Mouse (Mus musculus): ENCODE measurements around the gene Gm13283. TPM values are rescaled to one million over a fixed set of nuclear protein-coding genes. Genes with fewer than 3 reads are reported as not detected.

Gm13283 gene
- not detected for polyA plus RNA-seq (2017; shearing (Covaris generic))

DNA sequence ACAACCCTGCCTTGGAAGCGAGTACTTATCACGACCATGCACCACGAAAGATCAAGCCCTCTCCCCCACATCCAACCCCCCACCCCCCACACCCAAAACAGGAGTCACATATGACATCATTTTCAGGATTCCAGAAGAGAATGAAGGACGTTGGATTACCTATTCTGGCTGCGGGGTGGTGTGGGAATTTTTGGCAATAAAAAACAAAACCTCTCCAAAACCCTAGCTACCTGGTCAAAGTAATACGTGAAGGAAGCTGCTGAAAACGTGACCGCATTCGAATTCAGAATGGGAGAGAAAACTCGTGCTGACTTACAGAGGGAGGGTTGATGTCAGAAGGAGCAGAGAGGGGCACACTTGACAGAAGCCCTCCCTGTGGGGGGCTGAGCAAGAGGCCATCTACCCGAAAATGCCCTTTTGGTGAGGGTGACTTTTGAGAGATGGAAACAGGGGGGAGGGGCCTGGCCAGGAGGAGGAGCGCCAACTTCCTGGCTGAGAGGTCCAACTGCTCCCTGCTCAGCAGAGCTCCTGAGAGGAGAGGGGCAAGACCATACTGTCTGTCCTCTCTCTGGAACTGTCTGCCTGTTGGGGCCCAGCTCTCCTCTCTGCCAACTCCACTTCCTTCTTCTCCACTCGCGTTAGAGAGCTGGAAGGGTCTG is at the start of gene Gm13283:
Gm13283 (plus strand) TSS at position 510 of the 659 bp plus-strand sequence.

GRCm38 (mm10) chr4:88721791-88722721 is 37.9 kb upstream of the Gm13283 start, which contains the start of the genes Gm26566 and Klhl9:
Gm26566 (plus strand) TSS chr4:88721805.
Klhl9 (minus strand) TSS chr4:88722465.

GRCm38 (mm10) chr4:88754818-88755340 is 5.0 kb upstream of the Gm13283 start, which contains the start of gene Gm13271:
Gm13271 (plus strand) TSS chr4:88754868.

GRCm38 (mm10) chr4:88773534-88773933 is 13.6 kb downstream of the Gm13283 start, which contains the start of gene Gm13290:
Gm13290 (plus strand) TSS chr4:88773834.

DNA sequence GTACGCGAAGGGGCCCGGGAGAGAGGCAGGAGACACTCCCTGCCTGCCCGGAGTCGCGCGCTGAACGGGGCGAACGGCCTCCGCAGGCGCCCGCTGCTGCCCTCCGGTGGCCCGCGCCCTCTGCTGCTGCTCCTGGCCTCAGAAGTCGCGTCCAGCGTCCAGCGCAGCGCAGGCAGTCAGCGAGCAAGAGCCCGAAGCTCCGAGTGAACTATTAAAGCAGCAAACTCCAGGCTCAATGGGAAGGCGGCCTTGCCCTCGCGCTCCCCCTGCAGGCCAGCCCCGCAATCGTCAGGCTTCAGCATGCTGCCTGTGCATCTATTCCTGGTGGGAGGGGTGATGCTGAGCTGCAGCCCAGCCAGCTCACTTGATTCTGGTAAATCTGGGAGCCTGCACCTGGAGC is 16.7 kb downstream of the Gm13283 start, which contains the start of gene Gm13289:
Gm13289 (plus strand) TSS at position 301 of the 400 bp plus-strand sequence.

GRCm38 (mm10) chr4:88779550-88779949 is 19.6 kb downstream of the Gm13283 start, which contains the start of gene Gm13272:
Gm13272 (plus strand) TSS chr4:88779850.

DNA sequence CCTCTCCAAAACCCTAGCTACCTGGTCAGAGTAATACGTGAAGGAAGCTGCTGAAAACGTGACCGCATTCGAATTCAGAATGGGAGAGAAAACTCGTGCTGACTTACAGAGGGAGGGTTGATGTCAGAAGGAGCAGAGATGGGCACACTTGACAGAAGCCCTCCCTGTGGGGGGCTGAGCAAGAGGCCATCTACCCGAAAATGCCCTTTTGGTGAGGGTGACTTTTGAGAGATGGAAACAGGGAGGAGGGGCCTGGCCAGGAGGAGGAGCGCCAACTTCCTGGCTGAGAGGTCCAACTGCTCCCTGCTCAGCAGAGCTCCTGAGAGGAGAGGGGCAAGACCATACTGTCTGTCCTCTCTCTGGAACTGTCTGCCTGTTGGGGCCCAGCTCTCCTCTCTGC is 21.9 kb downstream of the Gm13283 start, which contains the start of gene Ifnz:
Ifnz (plus strand) TSS at position 301 of the 400 bp plus-strand sequence.

DNA sequence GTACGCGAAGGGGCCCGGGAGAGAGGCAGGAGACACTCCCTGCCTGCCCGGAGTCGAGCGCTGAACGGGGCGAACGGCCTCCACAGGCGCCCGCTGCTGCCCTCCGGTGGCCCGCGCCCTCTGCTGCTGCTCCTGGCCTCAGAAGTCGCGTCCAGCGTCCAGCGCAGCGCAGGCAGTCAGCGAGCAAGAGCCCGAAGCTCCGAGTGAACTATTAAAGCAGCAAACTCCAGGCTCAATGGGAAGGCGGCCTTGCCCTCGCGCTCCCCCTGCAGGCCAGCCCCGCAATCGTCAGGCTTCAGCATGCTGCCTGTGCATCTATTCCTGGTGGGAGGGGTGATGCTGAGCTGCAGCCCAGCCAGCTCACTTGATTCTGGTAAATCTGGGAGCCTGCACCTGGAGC is 25.5 kb downstream of the Gm13283 start, which contains the start of gene Gm13276:
Gm13276 (plus strand) TSS at position 301 of the 400 bp plus-strand sequence.

GRCm38 (mm10) chr4:88788402-88788801 is 28.5 kb downstream of the Gm13283 start, which contains the start of gene Gm13277:
Gm13277 (plus strand) TSS chr4:88788632.

DNA sequence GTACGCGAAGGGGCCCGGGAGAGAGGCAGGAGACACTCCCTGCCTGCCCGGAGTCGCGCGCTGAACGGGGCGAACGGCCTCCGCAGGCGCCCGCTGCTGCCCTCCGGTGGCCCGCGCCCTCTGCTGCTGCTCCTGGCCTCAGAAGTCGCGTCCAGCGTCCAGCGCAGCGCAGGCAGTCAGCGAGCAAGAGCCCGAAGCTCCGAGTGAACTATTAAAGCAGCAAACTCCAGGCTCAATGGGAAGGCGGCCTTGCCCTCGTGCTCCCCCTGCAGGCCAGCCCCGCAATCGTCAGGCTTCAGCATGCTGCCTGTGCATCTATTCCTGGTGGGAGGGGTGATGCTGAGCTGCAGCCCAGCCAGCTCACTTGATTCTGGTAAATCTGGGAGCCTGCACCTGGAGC is 31.3 kb downstream of the Gm13283 start, which contains the start of gene Gm13278:
Gm13278 (plus strand) TSS at position 301 of the 400 bp plus-strand sequence.

GRCm38 (mm10) chr4:88793936-88794675 is 34.2 kb downstream of the Gm13283 start, which contains the start of gene Gm13275:
Gm13275 (plus strand) TSS chr4:88794487.

GRCm38 (mm10) chr4:88797097-88797496 is 37.2 kb downstream of the Gm13283 start, which contains the start of gene Gm13279:
Gm13279 (plus strand) TSS chr4:88797397.

GRCm38 (mm10) chr4:88799365-88799764 is 39.4 kb downstream of the Gm13283 start, which contains the start of gene Gm13285:
Gm13285 (plus strand) TSS chr4:88799665.

GRCm38 (mm10) chr4:88802954-88803353 is 43.0 kb downstream of the Gm13283 start, which contains the start of gene Gm13287:
Gm13287 (plus strand) TSS chr4:88803254.

GRCm38 (mm10) chr4:88805231-88805630 is 45.3 kb downstream of the Gm13283 start, which contains the start of gene Gm13288:
Gm13288 (plus strand) TSS chr4:88805531.

Other genes starting within 250 kb of the Gm13283 start
- gene Ifnb1, start 237.3 kb upstream of the Gm13283 start, polyA plus RNA-seq (2017; shearing (Covaris generic)), result 0.69 TPM
- not detected for gene Ifna15, start 201.9 kb upstream of the Gm13283 start, polyA plus RNA-seq (2017; shearing (Covaris generic))
- not detected for gene Ifna14, start 188.3 kb upstream of the Gm13283 start, polyA plus RNA-seq (2017; shearing (Covaris generic))
- gene Ifna9, start 167.7 kb upstream of the Gm13283 start, polyA plus RNA-seq (2017; shearing (Covaris generic)), result not detected
- not detected for gene Ifna12, start 156.7 kb upstream of the Gm13283 start, polyA plus RNA-seq (2017; shearing (Covaris generic))
- gene C87499, start 125.7 kb upstream of the Gm13283 start, polyA plus RNA-seq (2017; shearing (Covaris generic)), result not detected
- gene Ifna13, start 115.7 kb upstream of the Gm13283 start, polyA plus RNA-seq (2017; shearing (Covaris generic)), result not detected
- not detected for gene Ifna16, start 83.2 kb upstream of the Gm13283 start, polyA plus RNA-seq (2017; shearing (Covaris generic))
- gene Ifna2, start 76.2 kb upstream of the Gm13283 start, polyA plus RNA-seq (2017; shearing (Covaris generic)), result not detected
- gene Ifnab, start 68.8 kb upstream of the Gm13283 start, polyA plus RNA-seq (2017; shearing (Covaris generic)), result not detected
- gene Gm26566, start 38.3 kb upstream of the Gm13283 start, polyA plus RNA-seq (2017; shearing (Covaris generic)), result 0.74 TPM
- gene Klhl9, start 37.7 kb upstream of the Gm13283 start, polyA plus RNA-seq (2017; shearing (Covaris generic)), result 15.4 TPM
- gene Gm13271, start 5.3 kb upstream of the Gm13283 start, polyA plus RNA-seq (2017; shearing (Covaris generic)), result not detected
- not detected for gene Gm13290, start 13.7 kb downstream of the Gm13283 start, polyA plus RNA-seq (2017; shearing (Covaris generic))
- not detected for gene Gm13289, start 16.8 kb downstream of the Gm13283 start, polyA plus RNA-seq (2017; shearing (Covaris generic))
- not detected for gene Gm13272, start 19.7 kb downstream of the Gm13283 start, polyA plus RNA-seq (2017; shearing (Covaris generic))
- gene Ifnz, start 22.0 kb downstream of the Gm13283 start, polyA plus RNA-seq (2017; shearing (Covaris generic)), result 0.28 TPM
- not detected for gene Gm13276, start 25.6 kb downstream of the Gm13283 start, polyA plus RNA-seq (2017; shearing (Covaris generic))
- gene Gm13277, start 28.5 kb downstream of the Gm13283 start, polyA plus RNA-seq (2017; shearing (Covaris generic)), result not detected
- not detected for gene Gm13278, start 31.4 kb downstream of the Gm13283 start, polyA plus RNA-seq (2017; shearing (Covaris generic))
- gene Gm13275, start 34.4 kb downstream of the Gm13283 start, polyA plus RNA-seq (2017; shearing (Covaris generic)), result not detected
- not detected for gene Gm13279, start 37.3 kb downstream of the Gm13283 start, polyA plus RNA-seq (2017; shearing (Covaris generic))
- 1.1 TPM for gene Gm13285, start 39.5 kb downstream of the Gm13283 start, polyA plus RNA-seq (2017; shearing (Covaris generic))
- gene Gm13287, start 43.1 kb downstream of the Gm13283 start, polyA plus RNA-seq (2017; shearing (Covaris generic)), result not detected
- gene Gm13288, start 45.4 kb downstream of the Gm13283 start, polyA plus RNA-seq (2017; shearing (Covaris generic)), result not detected
- not detected for gene Ifna7, start 56.1 kb downstream of the Gm13283 start, polyA plus RNA-seq (2017; shearing (Covaris generic))
- gene Ifna11, start 59.8 kb downstream of the Gm13283 start, polyA plus RNA-seq (2017; shearing (Covaris generic)), result not detected
- gene Ifna6, start 67.3 kb downstream of the Gm13283 start, polyA plus RNA-seq (2017; shearing (Covaris generic)), result not detected
- not detected for gene Ifna5, start 75.4 kb downstream of the Gm13283 start, polyA plus RNA-seq (2017; shearing (Covaris generic))
- not detected for gene Ifna4, start 81.7 kb downstream of the Gm13283 start, polyA plus RNA-seq (2017; shearing (Covaris generic))
- not detected for gene Ifna1, start 90.0 kb downstream of the Gm13283 start, polyA plus RNA-seq (2017; shearing (Covaris generic))
- not detected for gene Ifne, start 120.1 kb downstream of the Gm13283 start, polyA plus RNA-seq (2017; shearing (Covaris generic))

Data from effector memory CD4-positive, alpha-beta T cell, adult 7 months (primary cell).